Mouse (Mus musculus): ENCODE data around the gene Gna11. TPM values are rescaled to one million over a fixed set of nuclear protein-coding genes. Genes with fewer than 3 reads are reported as not detected.

The Gna11 gene
- polyA plus RNA-seq, 1 experiment: 117 TPM

GRCm38 (mm10) chr10:81575208-81575631 lies 30.2 kb upstream of the Gna11 start:
- peak; percentile 48 for DNase-seq

GRCm38 (mm10) chr10:81574081-81575056 lies 29.4 kb upstream of the Gna11 start, which contains the start of gene Tle2:
TSS of gene Tle2 (plus strand) at chr10:81574561.
- Histone ChIP-seq H3K4me1 (ENCODE audit: control insufficient read depth, insufficient read depth, low read length) (0 out of 2 replicates have a peak, but pooled peaks cover 5% of the 10 kb centered on the region), H3K4me3 (replicated peaks; ENCODE audit: extremely low read depth, low read depth, low read length) (peak within 1 kb of the TSS; percentile 61)
- 34% methylated on average over 10 of the region's 10 CpGs for WGBS
- DNase-seq: no peak
- no peak for TF ChIP-seq POLR2A (IDR thresholded peaks at IDR 0.05; ENCODE audit: borderline replicate concordance, extremely low read depth, low read depth, low read length)
- TF ChIP-seq CTCF (IDR thresholded peaks at IDR 0.05; ENCODE audit: insufficient read depth, low read length): no peak

More at GRCm38 (mm10) chr10:81575208-81575631, 30.2 kb upstream of the Gna11 start:
- peak overlapping the region; percentile 61 for H3K4me3 ChIP-seq (replicated peaks; ENCODE audit: extremely low read depth, low read depth, low read length)
- H3K4me1 ChIP-seq (ENCODE audit: control insufficient read depth, insufficient read depth, low read length): peaks cover 5% of the 10 kb centered on the region; the same call in 1 of the 2 replicates
- under 1% methylated on average over 30 of the region's 30 CpGs for WGBS
- TF ChIP-seq POLR2A (IDR thresholded peaks at IDR 0.05; ENCODE audit: borderline replicate concordance, extremely low read depth, low read depth, low read length) (peak; percentile 19; the same call in 1 of the 2 replicates), CTCF (IDR thresholded peaks at IDR 0.05; ENCODE audit: insufficient read depth, low read length) (no peak)

GRCm38 (mm10) chr10:81572975-81573374 lies 28.0 kb upstream of the Gna11 start:
- Histone ChIP-seq H3K4me3 (replicated peaks; ENCODE audit: extremely low read depth, low read depth, low read length) (no peak overlapping the region), H3K4me1 (ENCODE audit: control insufficient read depth, insufficient read depth, low read length) (0 out of 2 replicates have a peak, but pooled peaks cover 5% of the 10 kb centered on the region)
- DNase-seq: no peak
- TF ChIP-seq CTCF (IDR thresholded peaks at IDR 0.05; ENCODE audit: insufficient read depth, low read length) (no peak), POLR2A (IDR thresholded peaks at IDR 0.05; ENCODE audit: borderline replicate concordance, extremely low read depth, low read depth, low read length) (no peak)
- WGBS: 50% methylated on average over 9 of the region's 9 CpGs

- no peak for TF ChIP-seq POLR2A (IDR thresholded peaks at IDR 0.05; ENCODE audit: borderline replicate concordance, extremely low read depth, low read depth, low read length)
- TF ChIP-seq CTCF (IDR thresholded peaks at IDR 0.05; ENCODE audit: insufficient read depth, low read length): no peak
- WGBS: 25% methylated on average over 9 of the region's 9 CpGs
- 0 out of 2 replicates have a peak, but pooled peaks cover 5% of the 10 kb centered on the region for H3K4me1 ChIP-seq (ENCODE audit: control insufficient read depth, insufficient read depth, low read length)
- no peak for DNase-seq
- no peak overlapping the region for H3K4me3 ChIP-seq (replicated peaks; ENCODE audit: extremely low read depth, low read depth, low read length)
Measured at GRCm38 (mm10) chr10:81572133-81572671, 27.2 kb upstream of the Gna11 start.

GRCm38 (mm10) chr10:81571501-81571876 lies 26.5 kb upstream of the Gna11 start:
- DNase-seq: peak; percentile 97
- Histone ChIP-seq H3K4me3 (replicated peaks; ENCODE audit: extremely low read depth, low read depth, low read length) (peak overlapping the region; percentile 67), H3K4me1 (ENCODE audit: control insufficient read depth, insufficient read depth, low read length) (0 out of 2 replicates have a peak, but pooled peaks cover 5% of the 10 kb centered on the region)
- under 1% methylated on average over 18 of the region's 18 CpGs for WGBS
- no peak for TF ChIP-seq CTCF (IDR thresholded peaks at IDR 0.05; ENCODE audit: insufficient read depth, low read length)
- 0 out of 2 replicates have a peak, but pooled peaks have one; percentile 18 for TF ChIP-seq POLR2A (IDR thresholded peaks at IDR 0.05; ENCODE audit: borderline replicate concordance, extremely low read depth, low read depth, low read length)

GRCm38 (mm10) chr10:81570831-81571500 lies 26.0 kb upstream of the Gna11 start:
- peak; percentile 90 for DNase-seq
- H3K4me3 ChIP-seq (replicated peaks; ENCODE audit: extremely low read depth, low read depth, low read length): peak overlapping the region; percentile 67
- TF ChIP-seq POLR2A (IDR thresholded peaks at IDR 0.05; ENCODE audit: borderline replicate concordance, extremely low read depth, low read depth, low read length): no peak
- no peak for TF ChIP-seq CTCF (IDR thresholded peaks at IDR 0.05; ENCODE audit: insufficient read depth, low read length)
- 2% methylated on average over 29 of the region's 34 CpGs for WGBS
- 0 out of 2 replicates have a peak, but pooled peaks cover 5% of the 10 kb centered on the region for H3K4me1 ChIP-seq (ENCODE audit: control insufficient read depth, insufficient read depth, low read length)

- Histone ChIP-seq H3K4me3 (replicated peaks; ENCODE audit: extremely low read depth, low read depth, low read length) (peak overlapping the region; percentile 54), H3K4me1 (ENCODE audit: control insufficient read depth, insufficient read depth, low read length) (0 out of 2 replicates have a peak, but pooled peaks cover 2% of the 10 kb centered on the region)
- WGBS: 15% methylated on average over 8 of the region's 11 CpGs
- no peak for DNase-seq
- TF ChIP-seq CTCF (IDR thresholded peaks at IDR 0.05; ENCODE audit: insufficient read depth, low read length): no peak
- TF ChIP-seq POLR2A (IDR thresholded peaks at IDR 0.05; ENCODE audit: borderline replicate concordance, extremely low read depth, low read depth, low read length): no peak
Measured at GRCm38 (mm10) chr10:81570238-81570800, 25.3 kb upstream of the Gna11 start.

GRCm38 (mm10) chr10:81569507-81570237 lies 24.7 kb upstream of the Gna11 start:
- H3K4me3 ChIP-seq (replicated peaks; ENCODE audit: extremely low read depth, low read depth, low read length): no peak overlapping the region
- no peak for DNase-seq
- WGBS: 80% methylated on average over 9 of the region's 9 CpGs
- TF ChIP-seq CTCF (IDR thresholded peaks at IDR 0.05; ENCODE audit: insufficient read depth, low read length) (no peak), POLR2A (IDR thresholded peaks at IDR 0.05; ENCODE audit: borderline replicate concordance, extremely low read depth, low read depth, low read length) (no peak)
- peaks cover under 1% of the 10 kb centered on the region; the same call in 1 of the 2 replicates for H3K4me1 ChIP-seq (ENCODE audit: control insufficient read depth, insufficient read depth, low read length)
